Mouse (Mus musculus): ENCODE results near the gene A730009L09Rik. TPM values are rescaled to one million over a fixed set of nuclear protein-coding genes. Genes with fewer than 3 reads are reported as not detected.
A peak's percentile ranks its signal among the peaks of the same experiment; 100 is the strongest.

The A730009L09Rik gene
- polyA plus RNA-seq, 1 experiment from 2014 or later: 0.09 TPM

- no peak for ATAC-seq (ENCODE audit: low FRiP score, low read depth)
- WGBS: 93% methylated on average over 11 of the region's 11 CpGs
Measured at GRCm38 (mm10) chr16:84521975-84522635, 7.2 kb downstream of the A730009L09Rik start.

GRCm38 (mm10) chr16:84523061-84523460 lies 8.1 kb downstream of the A730009L09Rik start:
- H3K4me2 ChIP-seq: no peak overlapping the region
- H3K4me3 ChIP-seq: no peak overlapping the region
- H3K27ac ChIP-seq (replicated peaks): no peak overlapping the region
- H3K27me3 ChIP-seq: no peaks in the 10 kb centered on the region
- no peaks in the 10 kb centered on the region for H3K9me3 ChIP-seq
- no peaks in the 10 kb centered on the region for H3K4me1 ChIP-seq (replicated peaks)
- H3K36me3 ChIP-seq: no peaks in the 10 kb centered on the region
- 80% methylated on average over 5 of the region's 5 CpGs for WGBS
- ATAC-seq (ENCODE audit: low FRiP score, low read depth): no peak
- H3K9ac ChIP-seq: no peak overlapping the region

More at GRCm38 (mm10) chr16:84521975-84522635, 7.2 kb downstream of the A730009L09Rik start:
- no peak overlapping the region for H3K4me3 ChIP-seq
- H3K27me3 ChIP-seq: no peaks in the 10 kb centered on the region
- no peak overlapping the region for H3K4me2 ChIP-seq
- no peaks in the 10 kb centered on the region for H3K9me3 ChIP-seq
- no peaks in the 10 kb centered on the region for H3K36me3 ChIP-seq
- H3K4me1 ChIP-seq (replicated peaks): no peaks in the 10 kb centered on the region
- no peak overlapping the region for H3K27ac ChIP-seq (replicated peaks)
- no peak overlapping the region for H3K9ac ChIP-seq

GRCm38 (mm10) chr16:84527375-84527774 lies 12.5 kb downstream of the A730009L09Rik start:
- Histone ChIP-seq H3K4me2 (no peak overlapping the region), H3K27ac (replicated peaks) (no peak overlapping the region), H3K4me1 (replicated peaks) (no peaks in the 10 kb centered on the region), H3K9ac (no peak overlapping the region), H3K27me3 (no peaks in the 10 kb centered on the region), H3K36me3 (no peaks in the 10 kb centered on the region), H3K4me3 (no peak overlapping the region), H3K9me3 (no peaks in the 10 kb centered on the region)
- WGBS: 62% methylated on average over 11 of the region's 11 CpGs
- ATAC-seq (ENCODE audit: low FRiP score, low read depth): no peak

GRCm38 (mm10) chr16:84532803-84533202 lies 17.9 kb downstream of the A730009L09Rik start:
- Histone ChIP-seq H3K4me1 (replicated peaks) (no peaks in the 10 kb centered on the region), H3K27me3 (no peaks in the 10 kb centered on the region), H3K9ac (no peak overlapping the region), H3K4me3 (no peak overlapping the region), H3K4me2 (no peak overlapping the region), H3K27ac (replicated peaks) (no peak overlapping the region), H3K9me3 (no peaks in the 10 kb centered on the region), H3K36me3 (no peaks in the 10 kb centered on the region)
- 90% methylated on average over 3 of the region's 3 CpGs for WGBS
- no peak for ATAC-seq (ENCODE audit: low FRiP score, low read depth)

- H3K4me2 ChIP-seq: no peak overlapping the region
Measured at GRCm38 (mm10) chr16:84546059-84546458, 31.1 kb downstream of the A730009L09Rik start.

GRCm38 (mm10) chr16:84549122-84549521 lies 34.2 kb downstream of the A730009L09Rik start:
- Histone ChIP-seq H3K4me3 (no peak overlapping the region), H3K9me3 (no peaks in the 10 kb centered on the region), H3K27ac (replicated peaks) (no peak overlapping the region), H3K36me3 (no peaks in the 10 kb centered on the region), H3K27me3 (no peaks in the 10 kb centered on the region), H3K4me1 (replicated peaks) (no peaks in the 10 kb centered on the region), H3K9ac (no peak overlapping the region), H3K4me2 (no peak overlapping the region)
- whole genome bisulfite sequencing: 64% methylated on average over 9 of the region's 9 CpGs
- ATAC-seq (ENCODE audit: low FRiP score, low read depth): no peak

More at GRCm38 (mm10) chr16:84546059-84546458, 31.1 kb downstream of the A730009L09Rik start:
- Histone ChIP-seq H3K4me3 (no peak overlapping the region), H3K36me3 (no peaks in the 10 kb centered on the region), H3K27ac (replicated peaks) (no peak overlapping the region), H3K9ac (no peak overlapping the region), H3K27me3 (no peaks in the 10 kb centered on the region), H3K4me1 (replicated peaks) (no peaks in the 10 kb centered on the region), H3K9me3 (no peaks in the 10 kb centered on the region)
- 95% methylated on average over 4 of the region's 4 CpGs for WGBS
- ATAC-seq (ENCODE audit: low FRiP score, low read depth): no peak

GRCm38 (mm10) chr16:84550445-84550844 lies 35.5 kb downstream of the A730009L09Rik start:
- no peaks in the 10 kb centered on the region for H3K9me3 ChIP-seq
- H3K27ac ChIP-seq (replicated peaks): no peak overlapping the region
- H3K27me3 ChIP-seq: no peaks in the 10 kb centered on the region
- H3K4me2 ChIP-seq: no peak overlapping the region
- no peak overlapping the region for H3K9ac ChIP-seq
- H3K36me3 ChIP-seq: no peaks in the 10 kb centered on the region
- no peak overlapping the region for H3K4me3 ChIP-seq
- 81% methylated on average over 5 of the region's 5 CpGs for WGBS
- peaks cover 9% of the 10 kb centered on the region; the same call in 1 of the 2 replicates for H3K4me1 ChIP-seq (replicated peaks)
- ATAC-seq (ENCODE audit: low FRiP score, low read depth): no peak

- no peaks in the 10 kb centered on the region for H3K9me3 ChIP-seq
- WGBS: 86% methylated on average over 13 of the region's 13 CpGs
Measured at GRCm38 (mm10) chr16:84553981-84554380, 39.1 kb downstream of the A730009L09Rik start.

GRCm38 (mm10) chr16:84558113-84558917 lies 43.4 kb downstream of the A730009L09Rik start:
- no peaks in the 10 kb centered on the region for H3K27me3 ChIP-seq
- 43% methylated on average over 20 of the region's 20 CpGs for WGBS
- peak overlapping the region; percentile 16; the same call in 1 of the 2 replicates for H3K4me3 ChIP-seq
- H3K9ac ChIP-seq: peak overlapping the region; percentile 9; the same call in 1 of the 2 replicates
- peak overlapping the region; percentile 45 for H3K4me2 ChIP-seq
- no peaks in the 10 kb centered on the region for H3K36me3 ChIP-seq
- H3K4me1 ChIP-seq (replicated peaks): peaks cover 26% of the 10 kb centered on the region
- ATAC-seq (ENCODE audit: low FRiP score, low read depth): peak; percentile 49; the same call in 1 of the 2 replicates
- no peaks in the 10 kb centered on the region for H3K9me3 ChIP-seq
- peak overlapping the region; percentile 70 for H3K27ac ChIP-seq (replicated peaks)

More at GRCm38 (mm10) chr16:84553981-84554380, 39.1 kb downstream of the A730009L09Rik start:
- Histone ChIP-seq H3K36me3 (no peaks in the 10 kb centered on the region), H3K9ac (no peak overlapping the region), H3K4me1 (replicated peaks) (peaks cover 18% of the 10 kb centered on the region), H3K4me2 (no peak overlapping the region), H3K4me3 (no peak overlapping the region), H3K27me3 (no peaks in the 10 kb centered on the region), H3K27ac (replicated peaks) (no peak overlapping the region)
- no peak for ATAC-seq (ENCODE audit: low FRiP score, low read depth)

- Histone ChIP-seq H3K4me3 (peak overlapping the region; percentile 16; the same call in 1 of the 2 replicates), H3K36me3 (no peaks in the 10 kb centered on the region), H3K4me1 (replicated peaks) (peaks cover 24% of the 10 kb centered on the region), H3K27me3 (no peaks in the 10 kb centered on the region), H3K27ac (replicated peaks) (peak overlapping the region; percentile 45), H3K9ac (no peak overlapping the region), H3K9me3 (no peaks in the 10 kb centered on the region), H3K4me2 (peak overlapping the region; percentile 47)
- ATAC-seq (ENCODE audit: low FRiP score, low read depth): no peak
- 17% methylated on average over 9 of the region's 9 CpGs for WGBS
Measured at GRCm38 (mm10) chr16:84559569-84560278, 44.8 kb downstream of the A730009L09Rik start.

- no peaks in the 10 kb centered on the region for H3K9me3 ChIP-seq
- no peak overlapping the region for H3K27ac ChIP-seq (replicated peaks)
- ATAC-seq (ENCODE audit: low FRiP score, low read depth): no peak
- H3K4me2 ChIP-seq: peak overlapping the region; percentile 47
- H3K4me3 ChIP-seq: peak overlapping the region; percentile 16; the same call in 1 of the 2 replicates
- H3K27me3 ChIP-seq: no peaks in the 10 kb centered on the region
- H3K9ac ChIP-seq: no peak overlapping the region
- H3K36me3 ChIP-seq: no peaks in the 10 kb centered on the region
- peaks cover 18% of the 10 kb centered on the region; the same call in 1 of the 2 replicates for H3K4me1 ChIP-seq (replicated peaks)
- WGBS: 46% methylated on average over 7 of the region's 7 CpGs
Measured at GRCm38 (mm10) chr16:84560279-84560602, 45.3 kb downstream of the A730009L09Rik start.

All from hindbrain, embryonic 15.5 days (tissue).